Mouse (Mus musculus): ENCODE data around the gene Col3a1. TPM values are rescaled to one million over a fixed set of nuclear protein-coding genes. Genes with fewer than 3 reads are reported as not detected.
A peak's percentile ranks its signal among the peaks of the same experiment; 100 is the strongest.

The Col3a1 gene
- polyA plus RNA-seq, 1 experiment, result 128 TPM

- DNase-seq, result no peak
- TF ChIP-seq POLR2A (IDR thresholded peaks at IDR 0.05; ENCODE audit: borderline replicate concordance, extremely low read depth, low read depth, low read length) (no peak), CTCF (IDR thresholded peaks at IDR 0.05; ENCODE audit: insufficient read depth, low read length) (peak; percentile 27; the same call in 1 of the 2 replicates)
- WGBS, result 3% methylated on average over 9 of the region's 11 CpGs
- H3K4me1 ChIP-seq (ENCODE audit: control insufficient read depth, insufficient read depth, low read length), result no peaks in the 10 kb centered on the region; the same call in 1 of the 2 replicates
- peak overlapping the region; percentile 10 for H3K4me3 ChIP-seq (replicated peaks; ENCODE audit: extremely low read depth, low read depth, low read length)
Measured at GRCm38 (mm10) chr1:45313696-45314295, 2.5 kb downstream of the Col3a1 start.

DNA sequence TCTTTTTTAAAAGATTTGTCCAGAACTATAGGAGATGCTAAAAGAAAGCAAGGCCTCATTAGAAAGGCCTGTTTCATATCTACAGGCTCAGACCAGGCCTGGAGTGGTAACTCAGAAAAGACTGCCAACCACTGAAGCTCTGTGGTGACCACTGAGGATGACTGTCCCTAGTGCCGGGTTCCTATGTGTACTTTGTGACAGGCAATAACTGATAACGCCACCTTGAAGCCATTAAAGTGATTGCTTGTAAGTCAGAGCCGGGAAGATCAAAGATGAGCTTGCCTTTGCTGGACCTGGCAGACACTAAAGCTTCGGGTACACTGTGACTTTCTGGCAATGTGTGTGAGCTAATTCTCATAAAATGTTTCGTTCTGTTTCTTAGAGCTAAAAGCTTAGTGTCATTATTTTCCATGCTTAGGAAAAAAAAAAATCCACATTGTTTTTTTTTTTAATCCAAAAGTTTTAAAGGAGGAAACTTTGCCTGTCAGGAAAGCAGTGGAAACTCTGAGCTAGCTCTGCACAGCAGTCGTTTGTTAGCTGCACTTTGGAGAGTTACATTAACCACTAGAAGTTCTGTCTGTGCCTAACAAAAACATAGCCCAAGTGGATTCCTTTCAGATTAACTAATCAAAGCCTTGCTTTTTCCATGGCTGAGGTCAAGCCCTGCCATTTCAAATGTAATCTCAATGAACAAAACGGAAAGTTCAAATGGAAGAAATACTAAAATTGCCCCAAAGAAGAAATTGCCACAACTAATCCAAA, 4.6 kb downstream of the Col3a1 start:
- no peak for DNase-seq

DNA sequence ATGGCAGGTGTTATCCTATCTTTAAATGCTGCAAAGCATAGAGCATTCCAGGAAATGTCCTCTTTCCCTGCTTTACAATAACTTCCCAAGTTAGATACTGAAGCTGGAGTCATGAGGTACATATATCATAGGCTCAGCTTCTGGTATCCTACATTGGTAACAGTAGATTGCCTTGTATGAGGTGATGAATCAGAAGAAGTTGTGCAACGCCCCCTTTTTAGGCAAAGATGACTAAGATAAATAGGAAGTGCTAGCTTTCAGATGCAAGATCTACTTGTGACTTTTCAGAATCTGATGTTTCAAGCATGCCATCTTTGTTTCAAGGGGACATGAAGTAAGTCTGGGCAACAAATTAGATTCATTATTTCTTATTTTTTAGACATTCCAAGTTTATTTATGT, 6.9 kb downstream of the Col3a1 start:
- TF ChIP-seq POLR2A (IDR thresholded peaks at IDR 0.05; ENCODE audit: borderline replicate concordance, extremely low read depth, low read depth, low read length), result no peak
- DNase-seq, result no peak
- 56% methylated on average over 1 of the region's 1 CpGs for WGBS
- Histone ChIP-seq H3K4me1 (ENCODE audit: control insufficient read depth, insufficient read depth, low read length) (no peaks in the 10 kb centered on the region; the same call in 1 of the 2 replicates), H3K4me3 (replicated peaks; ENCODE audit: extremely low read depth, low read depth, low read length) (no peak overlapping the region)

More for the DNA sequence above, 4.6 kb downstream of the Col3a1 start:
- H3K4me1 ChIP-seq (ENCODE audit: control insufficient read depth, insufficient read depth, low read length), result no peaks in the 10 kb centered on the region; the same call in 1 of the 2 replicates
- WGBS, result 21% methylated on average over 7 of the region's 7 CpGs
- no peak overlapping the region for H3K4me3 ChIP-seq (replicated peaks; ENCODE audit: extremely low read depth, low read depth, low read length)
- TF ChIP-seq CTCF (IDR thresholded peaks at IDR 0.05; ENCODE audit: insufficient read depth, low read length), result no peak
- no peak for TF ChIP-seq POLR2A (IDR thresholded peaks at IDR 0.05; ENCODE audit: borderline replicate concordance, extremely low read depth, low read depth, low read length)

DNA sequence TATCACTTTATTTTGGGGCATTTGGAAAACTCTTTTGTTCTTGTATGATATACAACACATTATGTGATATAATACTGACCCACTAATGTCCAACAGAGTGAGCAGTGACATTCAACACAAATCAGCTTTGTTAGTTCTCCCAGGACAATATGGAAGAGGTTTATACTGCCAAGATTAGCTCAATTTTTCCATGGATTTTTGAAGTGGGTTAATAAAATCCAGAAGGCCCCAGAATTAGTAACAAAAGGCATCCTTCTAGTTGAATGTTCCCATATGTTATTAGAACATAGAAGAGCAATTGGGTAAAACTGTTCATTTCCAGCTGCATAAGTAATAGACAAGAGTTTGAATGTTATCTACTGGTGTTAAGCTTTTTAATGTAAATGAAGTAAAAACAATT, 9.5 kb downstream of the Col3a1 start:
- TF ChIP-seq POLR2A (IDR thresholded peaks at IDR 0.05; ENCODE audit: borderline replicate concordance, extremely low read depth, low read depth, low read length) (no peak), CTCF (IDR thresholded peaks at IDR 0.05; ENCODE audit: insufficient read depth, low read length) (no peak)
- no peaks in the 10 kb centered on the region; the same call in 1 of the 2 replicates for H3K4me1 ChIP-seq (ENCODE audit: control insufficient read depth, insufficient read depth, low read length)
- DNase-seq, result no peak
- H3K4me3 ChIP-seq (replicated peaks; ENCODE audit: extremely low read depth, low read depth, low read length), result no peak overlapping the region

DNA sequence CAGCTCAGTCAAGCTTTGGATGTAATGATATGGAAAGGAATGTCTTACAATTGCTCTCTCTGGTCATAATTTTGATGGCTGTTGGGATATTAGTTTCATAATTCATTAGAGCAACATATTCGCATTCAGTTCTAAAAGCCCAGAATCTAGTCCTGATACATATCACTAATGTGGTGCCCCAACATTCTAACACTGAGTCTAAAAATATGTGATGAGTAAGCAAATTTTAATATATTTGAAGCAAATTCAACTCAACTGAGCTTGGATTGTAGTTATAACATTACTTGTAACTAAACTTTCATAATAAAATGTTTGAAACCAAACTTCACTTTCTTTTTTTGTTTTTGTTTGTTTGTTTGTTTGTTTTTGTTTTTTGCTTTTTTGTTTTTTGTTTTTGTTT, 17.8 kb downstream of the Col3a1 start:
- no peak for DNase-seq
- no peaks in the 10 kb centered on the region for H3K4me1 ChIP-seq (ENCODE audit: control insufficient read depth, insufficient read depth, low read length)
- WGBS, result 77% methylated on average over 1 of the region's 1 CpGs

GRCm38 (mm10) chr1:45355944-45356343, 44.6 kb downstream of the Col3a1 start:
- no peak overlapping the region for H3K4me3 ChIP-seq (replicated peaks; ENCODE audit: extremely low read depth, low read depth, low read length)
- TF ChIP-seq POLR2A (IDR thresholded peaks at IDR 0.05; ENCODE audit: borderline replicate concordance, extremely low read depth, low read depth, low read length) (no peak), CTCF (IDR thresholded peaks at IDR 0.05; ENCODE audit: insufficient read depth, low read length) (no peak)
- no peak for DNase-seq
- no peaks in the 10 kb centered on the region for H3K4me1 ChIP-seq (ENCODE audit: control insufficient read depth, insufficient read depth, low read length)
- WGBS, result 63% methylated on average over 4 of the region's 4 CpGs

More for the DNA sequence above, 17.8 kb downstream of the Col3a1 start:
- no peak overlapping the region for H3K4me3 ChIP-seq (replicated peaks; ENCODE audit: extremely low read depth, low read depth, low read length)
- TF ChIP-seq POLR2A (IDR thresholded peaks at IDR 0.05; ENCODE audit: borderline replicate concordance, extremely low read depth, low read depth, low read length), result no peak
- TF ChIP-seq CTCF (IDR thresholded peaks at IDR 0.05; ENCODE audit: insufficient read depth, low read length), result no peak

GRCm38 (mm10) chr1:45358020-45358419, 46.7 kb downstream of the Col3a1 start:
- 70% methylated on average over 1 of the region's 1 CpGs for WGBS
- TF ChIP-seq POLR2A (IDR thresholded peaks at IDR 0.05; ENCODE audit: borderline replicate concordance, extremely low read depth, low read depth, low read length), result no peak
- no peak for TF ChIP-seq CTCF (IDR thresholded peaks at IDR 0.05; ENCODE audit: insufficient read depth, low read length)

GRCm38 (mm10) chr1:45359147-45359546, 47.8 kb downstream of the Col3a1 start:
- WGBS, result 36% methylated on average over 2 of the region's 2 CpGs
- no peak for DNase-seq
- no peaks in the 10 kb centered on the region for H3K4me1 ChIP-seq (ENCODE audit: control insufficient read depth, insufficient read depth, low read length)
- TF ChIP-seq POLR2A (IDR thresholded peaks at IDR 0.05; ENCODE audit: borderline replicate concordance, extremely low read depth, low read depth, low read length) (no peak), CTCF (IDR thresholded peaks at IDR 0.05; ENCODE audit: insufficient read depth, low read length) (no peak)
- H3K4me3 ChIP-seq (replicated peaks; ENCODE audit: extremely low read depth, low read depth, low read length), result no peak overlapping the region

More at GRCm38 (mm10) chr1:45358020-45358419, 46.7 kb downstream of the Col3a1 start:
- Histone ChIP-seq H3K4me3 (replicated peaks; ENCODE audit: extremely low read depth, low read depth, low read length) (no peak overlapping the region), H3K4me1 (ENCODE audit: control insufficient read depth, insufficient read depth, low read length) (no peaks in the 10 kb centered on the region)
- no peak for DNase-seq

- DNase-seq, result no peak
- no peak overlapping the region for H3K4me3 ChIP-seq (replicated peaks; ENCODE audit: extremely low read depth, low read depth, low read length)
- H3K4me1 ChIP-seq (ENCODE audit: control insufficient read depth, insufficient read depth, low read length), result no peaks in the 10 kb centered on the region
- TF ChIP-seq CTCF (IDR thresholded peaks at IDR 0.05; ENCODE audit: insufficient read depth, low read length) (no peak), POLR2A (IDR thresholded peaks at IDR 0.05; ENCODE audit: borderline replicate concordance, extremely low read depth, low read depth, low read length) (no peak)
- 90% methylated on average over 2 of the region's 2 CpGs for WGBS
Measured at GRCm38 (mm10) chr1:45359673-45360072, 48.3 kb downstream of the Col3a1 start.

GRCm38 (mm10) chr1:45363274-45363673, 51.9 kb downstream of the Col3a1 start:
- H3K4me3 ChIP-seq (replicated peaks; ENCODE audit: extremely low read depth, low read depth, low read length), result no peak overlapping the region
- WGBS, result 94% methylated on average over 2 of the region's 2 CpGs
- DNase-seq, result no peak
- TF ChIP-seq POLR2A (IDR thresholded peaks at IDR 0.05; ENCODE audit: borderline replicate concordance, extremely low read depth, low read depth, low read length) (no peak), CTCF (IDR thresholded peaks at IDR 0.05; ENCODE audit: insufficient read depth, low read length) (no peak)
- no peaks in the 10 kb centered on the region for H3K4me1 ChIP-seq (ENCODE audit: control insufficient read depth, insufficient read depth, low read length)

Data from lung, adult 2 months (tissue).